Mouse (Mus musculus): ENCODE data around the gene Ctnnb1. TPM values are rescaled to one million over a fixed set of nuclear protein-coding genes. Genes with fewer than 3 reads are reported as not detected.

Ctnnb1 gene
- total and polyA plus RNA-seq, 2 experiments from 2014 or later: 347 to 1,042 TPM

DNA sequence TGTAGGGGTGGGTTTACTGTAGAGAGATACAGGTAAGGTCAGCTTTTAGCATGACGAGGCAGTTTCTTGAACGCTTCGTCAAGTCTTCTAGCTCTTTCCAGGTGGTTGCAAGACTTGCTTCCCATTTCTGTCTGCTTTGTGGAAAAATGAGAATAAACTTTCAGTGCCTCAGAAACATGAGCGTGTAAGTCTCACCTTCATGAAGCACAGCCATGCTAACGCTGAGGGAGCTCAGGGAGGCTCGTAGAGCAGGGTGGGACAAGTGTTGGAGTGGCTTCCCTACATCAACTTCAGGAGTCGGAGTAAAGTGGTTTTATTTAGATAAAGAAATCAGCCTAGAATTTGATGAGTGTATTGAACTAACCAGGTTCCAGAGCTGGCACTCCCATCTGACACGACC lies 17.1 kb downstream of the Ctnnb1 start:
- no peak for DNase-seq (ENCODE audit: low spot score)
- WGBS: 77% methylated on average over 8 of the region's 8 CpGs
- Histone ChIP-seq H3K9me3 (ENCODE audit: low read length) (no peaks in the 10 kb centered on the region), H3K9ac (replicated peaks; ENCODE audit: low read length, poor library complexity, severe bottlenecking) (no peak overlapping the region), H3K4me3 (ENCODE audit: low read depth, low read length) (no peak overlapping the region), H3K4me2 (ENCODE audit: low read depth, low read length, poor library complexity, severe bottlenecking) (no peak overlapping the region), H3K27ac (ENCODE audit: low read depth, low read length) (no peak overlapping the region), H3K36me3 (ENCODE audit: insufficient read depth, low read length) (peaks cover 7% of the 10 kb centered on the region), H3K4me1 (ENCODE audit: insufficient read depth, low read length) (peaks cover 2% of the 10 kb centered on the region; the same call in 1 of the 2 replicates), H3K27me3 (ENCODE audit: insufficient read depth, low read length) (no peaks in the 10 kb centered on the region)
- TF ChIP-seq CTCF (IDR thresholded peaks at IDR 0.05): no peak
- ATAC-seq (ENCODE audit: low FRiP score): no peak

DNA sequence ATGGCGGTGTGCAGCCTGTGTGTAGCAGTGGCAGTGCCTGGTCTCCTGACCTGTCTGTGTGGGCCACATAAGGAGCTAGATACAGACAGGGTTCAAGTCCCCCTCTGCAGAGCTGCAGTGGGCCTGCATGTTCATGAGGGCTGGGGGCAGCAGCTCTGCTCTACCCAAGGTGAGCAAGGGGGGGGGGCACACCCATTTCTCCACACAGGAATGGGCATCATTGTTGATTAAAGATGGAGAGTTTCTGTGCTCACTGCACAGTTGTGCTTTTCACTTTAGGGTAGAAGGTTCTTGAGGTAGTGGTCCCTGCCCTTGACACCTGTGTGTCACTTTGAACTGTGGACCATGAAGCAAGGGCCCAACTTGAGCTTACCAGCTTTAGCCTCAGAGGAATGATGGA lies 19.8 kb downstream of the Ctnnb1 start:
- Histone ChIP-seq H3K27ac (ENCODE audit: low read depth, low read length) (no peak overlapping the region), H3K9me3 (ENCODE audit: low read length) (no peaks in the 10 kb centered on the region), H3K27me3 (ENCODE audit: insufficient read depth, low read length) (no peaks in the 10 kb centered on the region), H3K4me1 (ENCODE audit: insufficient read depth, low read length) (no peaks in the 10 kb centered on the region), H3K36me3 (ENCODE audit: insufficient read depth, low read length) (peaks cover 34% of the 10 kb centered on the region), H3K9ac (replicated peaks; ENCODE audit: low read length, poor library complexity, severe bottlenecking) (no peak overlapping the region), H3K4me3 (ENCODE audit: low read depth, low read length) (no peak overlapping the region), H3K4me2 (ENCODE audit: low read depth, low read length, poor library complexity, severe bottlenecking) (no peak overlapping the region)
- DNase-seq (ENCODE audit: low spot score): no peak
- no peak for TF ChIP-seq CTCF (IDR thresholded peaks at IDR 0.05)
- no peak for ATAC-seq (ENCODE audit: low FRiP score)
- 88% methylated on average over 1 of the region's 1 CpGs for WGBS

DNA sequence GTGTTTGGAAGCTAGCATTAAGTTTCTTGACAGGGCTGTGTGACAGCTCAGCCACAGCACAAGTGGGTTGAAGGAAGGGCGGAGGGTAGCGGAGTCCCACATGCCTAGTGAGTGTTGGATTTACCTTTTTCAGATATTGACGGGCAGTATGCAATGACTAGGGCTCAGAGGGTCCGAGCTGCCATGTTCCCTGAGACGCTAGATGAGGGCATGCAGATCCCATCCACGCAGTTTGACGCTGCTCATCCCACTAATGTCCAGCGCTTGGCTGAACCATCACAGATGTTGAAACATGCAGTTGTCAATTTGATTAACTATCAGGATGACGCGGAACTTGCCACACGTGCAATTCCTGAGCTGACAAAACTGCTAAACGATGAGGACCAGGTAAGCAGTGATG lies 21.7 kb downstream of the Ctnnb1 start:
- Histone ChIP-seq H3K27ac (ENCODE audit: low read depth, low read length) (no peak overlapping the region), H3K9me3 (ENCODE audit: low read length) (no peaks in the 10 kb centered on the region), H3K4me3 (ENCODE audit: low read depth, low read length) (no peak overlapping the region), H3K4me1 (ENCODE audit: insufficient read depth, low read length) (no peaks in the 10 kb centered on the region), H3K27me3 (ENCODE audit: insufficient read depth, low read length) (no peaks in the 10 kb centered on the region), H3K4me2 (ENCODE audit: low read depth, low read length, poor library complexity, severe bottlenecking) (no peak overlapping the region), H3K36me3 (ENCODE audit: insufficient read depth, low read length) (peaks cover 53% of the 10 kb centered on the region), H3K9ac (replicated peaks; ENCODE audit: low read length, poor library complexity, severe bottlenecking) (no peak overlapping the region)
- ATAC-seq (ENCODE audit: low FRiP score) (no peak), DNase-seq (ENCODE audit: low spot score) (no peak)
- 94% methylated on average over 12 of the region's 12 CpGs for WGBS
- no peak for TF ChIP-seq CTCF (IDR thresholded peaks at IDR 0.05)

DNA sequence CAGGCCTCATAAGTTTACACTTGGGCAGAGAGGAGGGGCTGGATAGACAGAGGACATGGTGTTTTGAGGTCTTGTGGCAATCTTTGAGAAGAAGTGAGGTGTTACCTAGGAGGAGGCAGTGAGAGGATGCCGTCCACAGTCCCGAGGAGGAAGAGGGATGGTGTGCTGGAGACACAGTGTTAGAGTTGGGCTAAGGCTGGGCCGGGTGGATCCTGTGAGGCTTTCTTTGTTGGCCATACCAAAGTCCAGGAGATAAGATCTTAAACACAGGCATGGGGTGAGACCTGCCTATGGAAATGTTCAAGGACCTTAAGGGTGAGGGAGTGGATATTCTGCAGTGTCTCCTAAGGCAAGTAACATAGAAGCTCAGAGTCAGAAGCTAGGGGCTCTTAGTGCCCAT lies 22.9 kb downstream of the Ctnnb1 start:
- no peak for TF ChIP-seq CTCF (IDR thresholded peaks at IDR 0.05)

DNA sequence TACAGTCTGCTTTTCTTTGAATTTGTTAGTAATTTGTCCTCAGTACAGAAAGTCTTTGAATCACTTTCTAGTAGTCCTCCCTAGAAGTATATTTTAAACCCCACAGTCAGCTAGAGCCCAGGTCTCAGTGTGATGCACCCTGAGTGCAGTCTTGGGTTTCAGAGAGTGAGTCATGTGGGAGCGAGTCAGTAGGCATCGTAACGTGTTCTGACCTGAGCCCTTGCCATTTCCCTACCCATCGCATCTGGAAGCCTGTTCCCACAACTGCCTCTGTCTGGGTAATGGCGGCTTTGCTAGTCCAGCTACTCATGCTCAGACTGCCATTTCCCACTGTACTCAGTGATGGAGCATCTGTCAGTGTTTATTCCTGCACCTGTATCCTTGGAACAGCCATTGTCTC lies 29.0 kb downstream of the Ctnnb1 start:
- no peaks in the 10 kb centered on the region for H3K9me3 ChIP-seq (ENCODE audit: low read length)
- ATAC-seq (ENCODE audit: low FRiP score) (no peak), DNase-seq (ENCODE audit: low spot score) (no peak)
- no peak overlapping the region for H3K9ac ChIP-seq (replicated peaks; ENCODE audit: low read length, poor library complexity, severe bottlenecking)
- no peak overlapping the region for H3K4me3 ChIP-seq (ENCODE audit: low read depth, low read length)
- H3K27me3 ChIP-seq (ENCODE audit: insufficient read depth, low read length): no peaks in the 10 kb centered on the region
- TF ChIP-seq CTCF (IDR thresholded peaks at IDR 0.05): no peak
- no peak overlapping the region for H3K4me2 ChIP-seq (ENCODE audit: low read depth, low read length, poor library complexity, severe bottlenecking)
- H3K36me3 ChIP-seq (ENCODE audit: insufficient read depth, low read length): peaks cover 82% of the 10 kb centered on the region
- 87% methylated on average over 5 of the region's 5 CpGs for WGBS
- H3K4me1 ChIP-seq (ENCODE audit: insufficient read depth, low read length): no peaks in the 10 kb centered on the region
- no peak overlapping the region for H3K27ac ChIP-seq (ENCODE audit: low read depth, low read length)

More for the DNA sequence above, 22.9 kb downstream of the Ctnnb1 start:
- ATAC-seq (ENCODE audit: low FRiP score) (no peak), DNase-seq (ENCODE audit: low spot score) (no peak)
- Histone ChIP-seq H3K9me3 (ENCODE audit: low read length) (no peaks in the 10 kb centered on the region), H3K4me2 (ENCODE audit: low read depth, low read length, poor library complexity, severe bottlenecking) (no peak overlapping the region), H3K4me3 (ENCODE audit: low read depth, low read length) (no peak overlapping the region), H3K9ac (replicated peaks; ENCODE audit: low read length, poor library complexity, severe bottlenecking) (no peak overlapping the region), H3K36me3 (ENCODE audit: insufficient read depth, low read length) (peaks cover 64% of the 10 kb centered on the region), H3K27me3 (ENCODE audit: insufficient read depth, low read length) (no peaks in the 10 kb centered on the region), H3K4me1 (ENCODE audit: insufficient read depth, low read length) (no peaks in the 10 kb centered on the region), H3K27ac (ENCODE audit: low read depth, low read length) (no peak overlapping the region)
- 85% methylated on average over 3 of the region's 3 CpGs for WGBS

DNA sequence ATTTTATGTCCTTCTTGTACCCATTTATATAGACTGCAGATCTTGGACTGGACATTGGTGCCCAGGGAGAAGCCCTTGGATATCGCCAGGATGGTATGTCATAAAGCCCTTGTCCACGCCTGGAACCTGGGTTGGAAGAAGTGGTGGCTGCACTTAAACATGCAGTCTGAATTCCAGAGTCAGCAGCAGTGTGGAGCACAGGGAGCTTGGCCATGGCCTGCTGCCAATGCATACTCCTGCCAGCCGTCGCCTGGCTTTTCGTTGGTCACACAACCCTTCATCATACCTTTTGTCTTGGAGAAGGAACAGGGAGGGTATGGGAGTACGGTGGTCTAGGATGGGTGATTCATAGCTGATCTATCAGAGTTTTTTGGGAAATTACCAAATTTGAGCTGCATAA lies 29.5 kb downstream of the Ctnnb1 start:
- no peaks in the 10 kb centered on the region for H3K9me3 ChIP-seq (ENCODE audit: low read length)
- H3K36me3 ChIP-seq (ENCODE audit: insufficient read depth, low read length): peaks cover 77% of the 10 kb centered on the region
- H3K9ac ChIP-seq (replicated peaks; ENCODE audit: low read length, poor library complexity, severe bottlenecking): no peak overlapping the region
- DNase-seq (ENCODE audit: low spot score) (peak; percentile 49), ATAC-seq (ENCODE audit: low FRiP score) (no peak)
- TF ChIP-seq CTCF (IDR thresholded peaks at IDR 0.05): no peak
- no peak overlapping the region for H3K27ac ChIP-seq (ENCODE audit: low read depth, low read length)
- WGBS: 76% methylated on average over 6 of the region's 6 CpGs
- no peak overlapping the region for H3K4me3 ChIP-seq (ENCODE audit: low read depth, low read length)
- no peaks in the 10 kb centered on the region for H3K4me1 ChIP-seq (ENCODE audit: insufficient read depth, low read length)
- no peak overlapping the region for H3K4me2 ChIP-seq (ENCODE audit: low read depth, low read length, poor library complexity, severe bottlenecking)
- no peaks in the 10 kb centered on the region for H3K27me3 ChIP-seq (ENCODE audit: insufficient read depth, low read length)
